Mouse (Mus musculus) ES-E14 (cell line): Measurements from ENCODE around the gene Tmem186.

ENCODE experiments used
- CHD2 ChIP-seq: IDR thresholded peaks from 2 replicates; pipeline ENCODE4 v1.6.1; 2014; ENCODE audit warnings: mild to moderate bottlenecking, low read depth, low read length, inconsistent platforms
- HCFC1 ChIP-seq: IDR thresholded peaks from 2 replicates; pipeline ENCODE4 v1.6.1; 2012; ENCODE audit warnings: low read length, inconsistent platforms, borderline replicate concordance; ENCODE audit not compliant: insufficient read depth
- MAFK ChIP-seq: IDR thresholded peaks from 2 replicates; pipeline ENCODE4 v1.6.1; 2014; ENCODE audit warnings: mild to moderate bottlenecking, low read depth, low read length, inconsistent platforms; ENCODE audit not compliant: insufficient read depth
- ZC3H11A ChIP-seq: IDR thresholded peaks from 2 replicates; pipeline ENCODE4 v1.6.1; 2012; ENCODE audit warnings: low read depth, mild to moderate bottlenecking, inconsistent platforms, low read length, borderline replicate concordance

GRCm38 (mm10) chr16:8584248-8584647 is 53.3 kb downstream of the Tmem186 start:
- TF ChIP-seq ZC3H11A (no peak), HCFC1 (no peak), CHD2 (no peak), MAFK (no peak)
